Mouse (Mus musculus) gastrocnemius, postnatal 14 days (tissue): ENCODE results near the gene Cracr2b. TPM values are rescaled to one million over a fixed set of nuclear protein-coding genes. Genes with fewer than 3 reads are reported as not detected.

ENCODE experiments used
- DNase-seq: peaks from one replicate; pipeline ENCODE4 v3.0.0; 2021; ENCODE audit warnings: mixed read lengths
- intact Hi-C: fragments of 180-260 bp; cut with DNase I; formaldehyde crosslinking; loops from one replicate; pipeline ENCODE4 v1.15.1; 2025; ENCODE audit warnings: low total_unique reads
- total RNA-seq, 2 experiments: library from RNA; stranded (reverse); gene quantifications; 2 replicates each; pipeline ENCODE4 v1.2.3; 2021

The Cracr2b gene
- total RNA-seq, 2 experiments from 2014 or later: 6.5 to 14.3 TPM

DNA sequence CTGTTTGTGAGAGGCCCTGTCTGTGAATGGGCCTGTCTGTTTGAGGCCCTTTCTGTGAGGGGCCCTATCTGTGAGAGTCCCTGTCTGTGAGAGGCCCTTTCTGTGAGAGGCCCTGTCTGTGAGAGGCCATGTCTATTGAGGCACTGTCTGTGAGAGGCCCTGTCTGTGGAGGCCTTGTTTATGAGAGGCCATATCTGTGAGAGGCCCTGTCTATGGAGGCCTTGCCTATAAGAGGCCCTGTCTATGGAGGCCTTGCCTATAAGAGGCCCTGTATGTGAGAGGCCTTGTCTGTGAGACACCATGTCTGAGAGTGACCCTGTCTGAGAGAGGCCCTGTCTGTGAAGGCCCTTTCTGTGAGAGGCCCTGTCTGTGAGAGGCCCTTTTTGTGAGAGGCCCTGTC, 47.3 kb downstream of the Cracr2b start:
- intact Hi-C loops: no loop called here
- no peak for DNase-seq

DNA sequence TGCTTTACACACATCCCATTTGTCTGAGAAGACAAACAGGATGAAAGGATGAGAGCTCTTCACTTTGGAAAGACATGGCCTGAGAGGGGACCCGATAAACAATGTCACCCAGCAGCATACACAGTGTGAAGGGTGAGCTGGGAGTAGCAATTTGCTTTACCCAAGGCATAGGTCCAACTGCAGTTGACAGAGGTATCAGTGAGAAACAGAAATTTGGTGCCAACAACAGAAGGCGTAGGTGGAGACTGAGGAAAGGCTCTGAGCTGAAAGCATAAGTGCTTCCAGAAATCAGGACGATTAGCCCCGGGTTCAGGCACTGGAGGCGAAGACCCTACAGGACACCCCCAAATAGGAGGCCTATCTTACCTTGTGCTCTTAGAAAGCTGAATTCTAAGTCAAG, 49.3 kb downstream of the Cracr2b start:
- no peak for DNase-seq
- intact Hi-C loops: no loop called here

DNA sequence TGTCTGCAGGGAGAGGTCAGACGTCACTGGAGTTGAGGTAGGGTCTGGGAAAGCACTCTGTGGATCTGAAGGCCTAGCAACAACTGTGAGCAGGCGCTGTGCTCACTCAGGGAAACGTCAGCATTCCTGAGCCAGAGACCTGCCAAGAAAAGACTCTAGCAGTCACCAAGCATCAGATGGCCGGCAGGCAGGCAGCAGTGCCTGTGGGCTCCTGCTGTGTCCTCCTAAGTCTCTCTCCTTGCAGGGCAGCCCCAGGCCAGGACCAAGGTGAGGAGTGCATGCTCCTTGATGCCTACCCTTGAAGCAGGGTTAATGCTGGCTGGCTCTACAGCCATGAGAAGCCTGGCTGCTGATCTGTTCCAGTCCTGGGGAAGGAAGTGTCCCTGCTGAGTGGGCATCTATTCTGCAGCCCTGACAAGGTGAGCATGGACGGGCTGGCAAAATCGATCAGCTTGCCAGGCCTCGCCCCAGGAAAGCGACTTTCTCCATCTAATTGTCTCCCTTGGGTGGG, 49.8 kb downstream of the Cracr2b start:
- intact Hi-C loops: no loop called here
- DNase-seq: peak; percentile 26

Other genes starting within 250 kb of the Cracr2b start
- not detected for gene Lmntd2, start 247.0 kb upstream of the Cracr2b start, total RNA-seq
- gene Rassf7, start 245.2 kb upstream of the Cracr2b start, total RNA-seq: 1 to 10 TPM in 1 of 2 experiments, under 1 TPM in 1; 0.62 to 1.2 TPM
- gene Phrf1, start 232.3 kb upstream of the Cracr2b start, total RNA-seq: 10 to 100 TPM; 23.2 to 24.4 TPM
- gene Irf7, start 194.6 kb upstream of the Cracr2b start, total RNA-seq: 1 to 10 TPM in 1 of 2 experiments, under 1 TPM in 1; 0.82 to 1.1 TPM
- gene Cdhr5, start 184.3 kb upstream of the Cracr2b start, total RNA-seq: under 1 TPM; 0.44 to 0.59 TPM
- gene Sct, start 182.0 kb upstream of the Cracr2b start, total RNA-seq: 1 to 10 TPM in 1 of 2 experiments, under 1 TPM in 1; 0.92 to 1.0 TPM
- gene Drd4, start 169.1 kb upstream of the Cracr2b start, total RNA-seq: under 1 TPM; 0.31 to 0.33 TPM
- gene Deaf1, start 133.4 kb upstream of the Cracr2b start, total RNA-seq: 10 to 100 TPM; 15.5 to 18.9 TPM
- gene Tmem80, start 133.4 kb upstream of the Cracr2b start, total RNA-seq: 10 to 100 TPM in 1 of 2 experiments, 1 to 10 TPM in 1; 9.1 to 11.1 TPM
- 1 to 10 TPM; 1.8 to 3.3 TPM for gene Eps8l2, start 122.2 kb upstream of the Cracr2b start, total RNA-seq
- gene Taldo1, start 68.9 kb upstream of the Cracr2b start, total RNA-seq: 100 to 1,000 TPM; 101 to 109 TPM
- 1 to 10 TPM; 6.2 to 9.6 TPM for gene Gatd1, start 47.0 kb upstream of the Cracr2b start, total RNA-seq
- under 1 TPM; 0.47 to 0.82 TPM for gene Cend1, start 31.6 kb upstream of the Cracr2b start, total RNA-seq
- 10 to 100 TPM; 14.8 to 32.4 TPM for gene Slc25a22, start 23.2 kb upstream of the Cracr2b start, total RNA-seq
- gene Pidd1, start 17.1 kb upstream of the Cracr2b start, total RNA-seq: under 1 TPM; 0.55 to 0.75 TPM
- gene Rplp2, start 13.7 kb upstream of the Cracr2b start, total RNA-seq: 100 to 1,000 TPM; 730 to 819 TPM
- gene Pnpla2, start 5.9 kb upstream of the Cracr2b start, total RNA-seq: 100 to 1,000 TPM; 188 to 332 TPM
- gene Cd151, start 6.3 kb downstream of the Cracr2b start, total RNA-seq: 10 to 100 TPM; 79.8 to 82.0 TPM
- gene Polr2l, start 14.0 kb downstream of the Cracr2b start, total RNA-seq: 10 to 100 TPM; 47.7 to 49.8 TPM
- gene Tspan4, start 14.1 kb downstream of the Cracr2b start, total RNA-seq: 10 to 100 TPM; 15.3 TPM
- gene Chid1, start 78.8 kb downstream of the Cracr2b start, total RNA-seq: 10 to 100 TPM; 19.5 to 23.0 TPM
- 10 to 100 TPM; 37.2 to 41.6 TPM for gene Ap2a2, start 101.1 kb downstream of the Cracr2b start, total RNA-seq
- gene Muc6, start 194.2 kb downstream of the Cracr2b start, total RNA-seq: not detected
- under 1 TPM; 0.20 to 0.31 TPM for gene Muc2, start 229.2 kb downstream of the Cracr2b start, total RNA-seq